Mouse (Mus musculus) testis, adult 2 months (tissue): ENCODE data around the gene Gm3854.

Experiments
- CTCF ChIP-seq: fragments of 200-500 bp; IDR thresholded peaks from 2 replicates; pipeline ENCODE4 v1.5.1; 2012; ENCODE audit warnings: low read depth, mild to moderate bottlenecking, inconsistent platforms, low read length, moderate library complexity; ENCODE audit not compliant: control insufficient read depth, insufficient read depth, insufficient replicate concordance
- POLR2A ChIP-seq: fragments of 200-500 bp; IDR thresholded peaks from 2 replicates; pipeline ENCODE4 v1.6.1; 2012; ENCODE audit warnings: low read depth, mild to moderate bottlenecking, inconsistent platforms, low read length, moderate library complexity; ENCODE audit not compliant: control insufficient read depth

DNA sequence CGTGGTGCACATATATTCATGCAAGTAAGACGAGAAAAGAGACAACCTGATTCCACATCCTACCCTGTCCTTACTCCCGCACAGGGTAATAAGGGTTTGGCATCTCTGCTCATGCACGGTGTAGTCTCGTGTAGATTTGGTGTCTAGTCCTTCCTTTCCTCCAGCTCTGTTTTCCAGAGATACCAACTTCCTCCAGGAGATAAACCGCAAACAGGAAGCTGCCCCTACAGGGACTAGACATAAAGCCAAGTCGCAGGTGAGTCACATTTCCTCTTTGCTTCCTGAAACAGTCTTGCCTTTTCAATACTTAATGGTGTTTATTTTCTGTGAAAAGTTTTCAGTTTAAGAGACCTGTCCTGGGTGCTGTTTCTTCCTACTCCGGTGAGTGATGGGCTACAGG is 40.5 kb downstream of the Gm3854 start:
- no peak for TF ChIP-seq CTCF
- no peak for TF ChIP-seq POLR2A
